Mouse (Mus musculus) heart, postnatal 0 days (tissue): Measurements from ENCODE around the gene Nav2.

Source experiments
- CTCF ChIP-seq: IDR thresholded peaks from 2 replicates; pipeline ENCODE4 v1.5.1; 2016; ENCODE audit warnings: antibody characterized with exemption, control low read depth, low read depth
- EP300 ChIP-seq: IDR thresholded peaks from 2 replicates; pipeline ENCODE4 v1.6.1; 2016; ENCODE audit warnings: antibody characterized with exemption, low read depth

GRCm38 (mm10) chr7:49120935-49121691, 212.6 kb downstream of the Nav2 start:
- peak; percentile 82 for TF ChIP-seq CTCF
- no peak for TF ChIP-seq EP300
